Mouse (Mus musculus) hindbrain, postnatal 0 days (tissue): ENCODE measurements at regions not wholly inside any gene's neighbourhood (a gene's known extent, or its start where the extent isn't known, plus 50 kb on each side); places are given as distances from the start of the nearest gene placed in this dataset.

Experiments
- ATAC-seq: fragments of 200-750 bp; cut with Nextera tagmentation; 2 replicates; pipeline ENCODE4 v1.8.0; 2017; ENCODE audit warnings: mild to moderate bottlenecking, moderate TSS enrichment, moderate library complexity
- DNase-seq: peaks from one replicate; pipeline ENCODE4 v3.0.0-alpha.2; 2015; ENCODE audit warnings: low spot score
- H3K27ac ChIP-seq: fragments of 300-500 bp; sonication (generic); 2 replicates; pipeline ENCODE4 v1.5.1; 2014; ENCODE audit warnings: mild to moderate bottlenecking
- H3K27me3 ChIP-seq: fragments of 300-500 bp; sonication (generic); 2 replicates; pipeline ENCODE4 v1.6.1; 2014; ENCODE audit warnings: low read length, mixed read lengths; ENCODE audit not compliant: insufficient read depth
- H3K36me3 ChIP-seq: fragments of 300-500 bp; sonication (generic); 2 replicates; pipeline ENCODE4 v1.6.1; 2014; ENCODE audit warnings: low read length, mixed read lengths; ENCODE audit not compliant: insufficient read depth
- H3K4me1 ChIP-seq: fragments of 300-500 bp; sonication (generic); 2 replicates; pipeline ENCODE4 v1.6.1; 2014; ENCODE audit warnings: antibody characterized with exemption, low read length, mixed read lengths; ENCODE audit not compliant: insufficient read depth
- H3K4me2 ChIP-seq: fragments of 300-500 bp; sonication (generic); 2 replicates; pipeline ENCODE4 v1.6.1; 2014; ENCODE audit warnings: low read depth, mild to moderate bottlenecking, low read length, moderate library complexity, mixed read lengths
- H3K4me3 ChIP-seq: fragments of 300-500 bp; sonication (generic); 2 replicates; pipeline ENCODE4 v1.5.1; 2014; ENCODE audit warnings: low read length
- H3K9ac ChIP-seq: fragments of 300-500 bp; sonication (generic); replicated peaks from 2 replicates; pipeline ENCODE4 v1.6.1; 2014; ENCODE audit warnings: mild to moderate bottlenecking, low read length, moderate library complexity, mixed read lengths
- H3K9me3 ChIP-seq: fragments of 300-500 bp; sonication (generic); 2 replicates; pipeline ENCODE4 v1.6.1; 2016; ENCODE audit warnings: low read length, mixed read lengths
- CTCF ChIP-seq: IDR thresholded peaks from 2 replicates; pipeline ENCODE4 v1.5.1; 2016; ENCODE audit warnings: antibody characterized with exemption, control low read depth, low read depth
- WGBS: fragments of 180-500 bp; shearing (Covaris S2); extraction: QIAGEN DNeasy Blood & Tissue Kit; methylation state at CpG from one replicate; pipeline ENCODE4 v1.1.7; 2014; 5-methylcytosine and 5-hydroxymethylcytosine counted together

- 4% methylated on average over 10 of the region's 10 CpGs for WGBS
- peak; percentile 74 for DNase-seq
- no peaks in the 10 kb centered on the region for H3K27me3 ChIP-seq
- H3K9me3 ChIP-seq, result peaks cover 4% of the 10 kb centered on the region; the same call in 1 of the 2 replicates
- TF ChIP-seq CTCF, result no peak
- H3K4me2 ChIP-seq, result peak overlapping the region; percentile 48
- ATAC-seq, result peak; percentile 61; the same call in 1 of the 2 replicates
- no peak overlapping the region for H3K27ac ChIP-seq
- 0 out of 2 replicates have a peak, but pooled peaks cover 2% of the 10 kb centered on the region for H3K4me1 ChIP-seq
- H3K4me3 ChIP-seq, result peak overlapping the region; percentile 19
- no peak overlapping the region for H3K9ac ChIP-seq
- no peaks in the 10 kb centered on the region for H3K36me3 ChIP-seq
These were observed 179.3 kb upstream of the Tle4 start for GRCm38 (mm10) chr19:14777198-14777597.

GRCm38 (mm10) chr19:14776791-14777190, 178.9 kb upstream of the Tle4 start:
- ATAC-seq (no peak), DNase-seq (peak; percentile 34)

DNA sequence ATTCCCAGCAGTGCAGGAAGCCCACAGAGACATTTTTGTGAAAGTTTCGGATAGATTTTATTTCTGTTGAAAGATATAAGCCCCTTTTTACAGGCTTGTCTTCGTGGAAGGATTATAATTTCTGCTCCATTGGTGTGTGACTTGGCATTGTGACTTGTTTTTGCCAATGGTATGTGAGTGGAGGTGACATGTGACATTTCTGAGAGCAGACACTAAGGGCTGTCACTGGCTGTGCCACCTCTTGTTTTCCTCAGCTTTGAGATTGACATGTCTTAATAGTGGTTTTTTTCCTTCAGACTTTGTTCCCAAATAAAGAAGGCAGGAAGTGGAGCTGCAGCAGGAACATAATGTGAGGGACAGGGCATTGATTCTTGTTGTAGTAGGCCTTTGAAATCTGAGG, 174.9 kb upstream of the Tle4 start:
- Histone ChIP-seq H3K27ac (no peak overlapping the region), H3K9me3 (peaks cover 4% of the 10 kb centered on the region; the same call in 1 of the 2 replicates), H3K4me3 (no peak overlapping the region), H3K4me2 (no peak overlapping the region), H3K9ac (no peak overlapping the region), H3K4me1 (0 out of 2 replicates have a peak, but pooled peaks cover 2% of the 10 kb centered on the region), H3K27me3 (no peaks in the 10 kb centered on the region), H3K36me3 (no peaks in the 10 kb centered on the region)
- no peak for TF ChIP-seq CTCF
- 62% methylated on average over 2 of the region's 2 CpGs for WGBS
- DNase-seq (no peak), ATAC-seq (no peak)

More at GRCm38 (mm10) chr19:14776791-14777190, 178.9 kb upstream of the Tle4 start:
- Histone ChIP-seq H3K27me3 (no peaks in the 10 kb centered on the region), H3K4me1 (0 out of 2 replicates have a peak, but pooled peaks cover 2% of the 10 kb centered on the region), H3K4me2 (peak overlapping the region; percentile 48), H3K4me3 (peak overlapping the region; percentile 19; the same call in 1 of the 2 replicates), H3K27ac (no peak overlapping the region), H3K9me3 (peaks cover 4% of the 10 kb centered on the region; the same call in 1 of the 2 replicates), H3K36me3 (no peaks in the 10 kb centered on the region), H3K9ac (no peak overlapping the region)
- 31% methylated on average over 5 of the region's 5 CpGs for WGBS
- TF ChIP-seq CTCF, result no peak

DNA sequence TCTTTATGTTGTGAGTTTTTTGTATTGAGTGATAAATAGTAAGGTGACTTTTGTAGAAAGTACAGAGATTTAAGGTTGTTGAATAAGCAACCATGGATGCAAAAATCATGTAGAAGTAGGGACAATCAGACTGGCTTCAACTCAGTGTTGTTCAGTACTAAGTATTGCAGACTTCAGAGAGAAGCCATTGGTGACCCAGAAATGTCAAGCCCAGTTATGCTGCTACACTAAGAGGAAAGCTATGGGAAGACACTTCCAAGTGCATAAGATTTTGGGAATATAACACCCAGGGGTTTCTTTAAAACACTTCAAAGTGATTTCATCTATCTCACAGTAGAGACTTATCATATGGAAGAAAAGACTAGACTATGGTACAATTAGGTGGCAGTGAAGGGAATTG, 154.8 kb upstream of the Tle4 start:
- Histone ChIP-seq H3K4me2 (no peak overlapping the region), H3K9me3 (no peaks in the 10 kb centered on the region), H3K9ac (no peak overlapping the region), H3K4me3 (no peak overlapping the region), H3K27me3 (no peaks in the 10 kb centered on the region), H3K27ac (no peak overlapping the region), H3K4me1 (no peaks in the 10 kb centered on the region), H3K36me3 (no peaks in the 10 kb centered on the region)
- ATAC-seq (no peak), DNase-seq (no peak)
- TF ChIP-seq CTCF, result no peak

DNA sequence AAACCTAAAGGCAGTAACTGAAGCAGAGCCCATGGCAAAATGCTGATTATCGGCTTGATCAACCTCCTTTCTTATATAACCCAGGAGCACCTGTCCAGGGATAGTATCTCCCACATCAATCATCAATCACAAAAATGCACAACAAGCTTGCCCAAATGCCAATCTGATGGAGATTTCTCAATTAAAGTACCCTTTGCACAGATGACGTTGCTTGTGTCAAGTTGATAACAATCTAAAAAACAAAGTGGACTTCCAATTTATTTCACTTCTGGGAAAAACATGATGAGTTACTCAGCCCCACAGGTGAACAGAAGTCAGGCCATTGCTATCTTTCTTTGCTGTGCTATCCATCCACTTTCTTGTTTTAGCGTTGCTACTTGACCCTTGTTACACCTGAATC, 144.5 kb upstream of the Tle4 start:
- H3K27ac ChIP-seq, result no peak overlapping the region
- WGBS, result 88% methylated on average over 3 of the region's 3 CpGs
- TF ChIP-seq CTCF, result no peak
- H3K36me3 ChIP-seq, result no peaks in the 10 kb centered on the region
- no peak overlapping the region for H3K4me2 ChIP-seq
- H3K27me3 ChIP-seq, result no peaks in the 10 kb centered on the region
- H3K4me1 ChIP-seq, result no peaks in the 10 kb centered on the region
- H3K9ac ChIP-seq, result no peak overlapping the region
- ATAC-seq, result no peak
- H3K4me3 ChIP-seq, result no peak overlapping the region
- no peaks in the 10 kb centered on the region for H3K9me3 ChIP-seq
- no peak for DNase-seq

GRCm38 (mm10) chr19:14740936-14741335, 143.1 kb upstream of the Tle4 start:
- H3K27me3 ChIP-seq, result no peaks in the 10 kb centered on the region
- no peak overlapping the region for H3K4me2 ChIP-seq
- no peaks in the 10 kb centered on the region for H3K4me1 ChIP-seq
- no peak for TF ChIP-seq CTCF
- ATAC-seq (no peak), DNase-seq (no peak)
- 94% methylated on average over 1 of the region's 1 CpGs for WGBS
- H3K36me3 ChIP-seq, result no peaks in the 10 kb centered on the region
- H3K9ac ChIP-seq, result no peak overlapping the region
- no peak overlapping the region for H3K4me3 ChIP-seq
- H3K27ac ChIP-seq, result no peak overlapping the region
- H3K9me3 ChIP-seq, result no peaks in the 10 kb centered on the region

GRCm38 (mm10) chr19:14740139-14740538, 142.3 kb upstream of the Tle4 start:
- Histone ChIP-seq H3K27ac (no peak overlapping the region), H3K4me2 (no peak overlapping the region), H3K9me3 (no peaks in the 10 kb centered on the region), H3K4me3 (no peak overlapping the region), H3K9ac (no peak overlapping the region), H3K27me3 (no peaks in the 10 kb centered on the region), H3K36me3 (no peaks in the 10 kb centered on the region), H3K4me1 (no peaks in the 10 kb centered on the region)
- 97% methylated on average over 1 of the region's 1 CpGs for WGBS
- no peak for ATAC-seq
- no peak for TF ChIP-seq CTCF
- DNase-seq, result no peak
